Mouse (Mus musculus) ES-Bruce4 (cell line): ENCODE data around the gene Hoxc13. TPM values are rescaled to one million over a fixed set of nuclear protein-coding genes. Genes with fewer than 3 reads are reported as not detected.

ENCODE experiments used
- H3K27ac ChIP-seq: 2 replicates; pipeline ENCODE4 v1.5.1; 2012; ENCODE audit warnings: low read length, inconsistent platforms; ENCODE audit not compliant: insufficient read depth
- H3K27me3 ChIP-seq: 2 replicates; pipeline ENCODE4 v1.6.1; 2012; ENCODE audit warnings: mild to moderate bottlenecking, low read length, inconsistent platforms; ENCODE audit not compliant: control insufficient read depth, poor library complexity, insufficient read depth, severe bottlenecking
- H3K36me3 ChIP-seq: 2 replicates; pipeline ENCODE4 v1.6.1; 2012; ENCODE audit warnings: inconsistent platforms, mild to moderate bottlenecking, low read length, moderate library complexity; ENCODE audit not compliant: control insufficient read depth, poor library complexity, insufficient read depth, severe bottlenecking
- H3K4me1 ChIP-seq: one replicate; pipeline ENCODE4 v1.8.1; 2011; ENCODE audit warnings: low read length; ENCODE audit not compliant: control insufficient read depth, insufficient read depth
- H3K4me3 ChIP-seq: 2 replicates; pipeline ENCODE4 v1.5.1; 2011; ENCODE audit warnings: low read depth, mild to moderate bottlenecking, low read length
- H3K9ac ChIP-seq: 2 replicates; pipeline ENCODE4 v1.6.1; 2012; ENCODE audit warnings: low read depth, mild to moderate bottlenecking, inconsistent platforms; ENCODE audit not compliant: poor library complexity, severe bottlenecking
- H3K9me3 ChIP-seq: replicated peaks from 2 replicates; pipeline ENCODE4 v1.6.1; 2012; ENCODE audit warnings: mild to moderate bottlenecking, low read length, inconsistent platforms; ENCODE audit not compliant: control insufficient read depth, poor library complexity, insufficient read depth, severe bottlenecking
- CTCF ChIP-seq: IDR thresholded peaks from one replicate; pipeline ENCODE4 v1.8.1; 2011; ENCODE audit warnings: low read depth, low read length
- EP300 ChIP-seq: IDR thresholded peaks from 2 replicates; pipeline ENCODE4 v1.6.1; 2011; ENCODE audit warnings: low read depth, low read length; ENCODE audit not compliant: insufficient read depth
- POLR2A ChIP-seq: IDR thresholded peaks from one replicate; pipeline ENCODE4 v1.8.1; 2011; ENCODE audit warnings: low read length; ENCODE audit not compliant: insufficient read depth
- polyA plus RNA-seq: library from polyadenylated mRNA; stranded (reverse); fragments of >200 nt; gene quantifications from 2 replicates; pipeline ENCODE4 v1.2.4, GENCODE M21; 2011; ENCODE audit warnings: low read depth; ENCODE audit not compliant: missing spikeins, insufficient read depth, insufficient read length

The Hoxc13 gene
- polyA plus RNA-seq, 1 experiment, result 3.8 TPM

GRCm38 (mm10) chr15:102969296-102969695 is 48.4 kb downstream of the Hoxc13 start:
- Histone ChIP-seq H3K27ac (no peak overlapping the region), H3K4me3 (no peak overlapping the region), H3K9ac (no peak overlapping the region), H3K27me3 (peaks cover 44% of the 10 kb centered on the region), H3K36me3 (no peaks in the 10 kb centered on the region), H3K4me1 (no peaks in the 10 kb centered on the region), H3K9me3 (no peaks in the 10 kb centered on the region)
- TF ChIP-seq EP300, result no peak
- no peak for TF ChIP-seq CTCF
- no peak for TF ChIP-seq POLR2A

GRCm38 (mm10) chr15:102970740-102971139 is 49.8 kb downstream of the Hoxc13 start:
- Histone ChIP-seq H3K27ac (no peak overlapping the region), H3K4me1 (no peaks in the 10 kb centered on the region), H3K36me3 (no peaks in the 10 kb centered on the region), H3K27me3 (peaks cover 43% of the 10 kb centered on the region), H3K9ac (no peak overlapping the region), H3K9me3 (no peaks in the 10 kb centered on the region), H3K4me3 (no peak overlapping the region)
- TF ChIP-seq EP300, result no peak

GRCm38 (mm10) chr15:102972254-102972653 is 51.4 kb downstream of the Hoxc13 start:
- TF ChIP-seq EP300 (no peak), POLR2A (no peak), CTCF (no peak)
- Histone ChIP-seq H3K4me3 (no peak overlapping the region), H3K4me1 (no peaks in the 10 kb centered on the region), H3K36me3 (no peaks in the 10 kb centered on the region), H3K27ac (no peak overlapping the region), H3K27me3 (peaks cover 48% of the 10 kb centered on the region), H3K9me3 (no peaks in the 10 kb centered on the region), H3K9ac (no peak overlapping the region)

DNA sequence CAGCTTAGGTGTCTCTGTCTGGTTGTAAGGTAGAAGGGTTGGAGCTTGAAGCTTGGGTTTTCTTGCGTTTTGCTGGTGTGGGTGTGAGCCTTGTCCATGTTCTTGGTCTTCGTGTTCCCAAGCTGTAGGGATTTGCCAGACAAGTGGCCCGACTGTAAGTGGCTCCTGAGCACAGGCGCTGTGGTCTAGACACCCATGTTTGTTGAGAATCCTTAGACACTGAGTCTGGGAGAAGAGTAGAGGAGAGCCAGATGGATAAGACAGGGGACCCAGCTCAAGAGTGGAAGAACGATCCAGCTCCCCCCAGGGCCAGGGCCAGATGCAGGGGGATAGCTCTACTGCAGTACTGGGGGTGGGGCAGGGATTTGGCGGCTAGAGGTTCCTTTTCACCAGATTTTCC is 51.9 kb downstream of the Hoxc13 start:
- Histone ChIP-seq H3K4me1 (no peaks in the 10 kb centered on the region), H3K9me3 (no peaks in the 10 kb centered on the region), H3K9ac (no peak overlapping the region), H3K27ac (no peak overlapping the region), H3K4me3 (no peak overlapping the region), H3K36me3 (no peaks in the 10 kb centered on the region), H3K27me3 (peaks cover 48% of the 10 kb centered on the region)
- no peak for TF ChIP-seq POLR2A
- no peak for TF ChIP-seq CTCF
- TF ChIP-seq EP300, result no peak

DNA sequence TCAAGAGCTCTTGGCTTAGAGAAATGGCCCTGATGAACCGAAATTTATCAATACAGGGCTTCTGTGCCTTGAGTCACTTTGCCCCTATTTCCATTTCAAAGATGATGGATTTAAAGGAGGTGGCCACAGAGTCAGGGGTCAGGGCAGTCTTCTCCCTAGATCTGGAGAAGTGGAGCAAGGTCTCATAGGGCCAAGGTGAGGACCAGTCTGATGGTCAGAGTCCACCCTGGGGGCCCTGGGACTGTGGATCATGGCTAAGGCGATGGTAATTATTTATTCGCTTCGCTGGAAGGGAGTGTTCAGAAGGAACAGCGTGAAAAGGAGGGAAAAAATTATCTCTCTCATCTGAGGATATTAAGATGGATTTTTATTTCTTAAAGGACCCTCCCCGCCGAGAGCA is 54.1 kb downstream of the Hoxc13 start:
- Histone ChIP-seq H3K4me3 (no peak overlapping the region), H3K27me3 (peaks cover 54% of the 10 kb centered on the region), H3K27ac (no peak overlapping the region), H3K9me3 (no peaks in the 10 kb centered on the region), H3K4me1 (no peaks in the 10 kb centered on the region), H3K9ac (no peak overlapping the region), H3K36me3 (no peaks in the 10 kb centered on the region)
- TF ChIP-seq EP300, result no peak
- no peak for TF ChIP-seq POLR2A
- TF ChIP-seq CTCF, result no peak

DNA sequence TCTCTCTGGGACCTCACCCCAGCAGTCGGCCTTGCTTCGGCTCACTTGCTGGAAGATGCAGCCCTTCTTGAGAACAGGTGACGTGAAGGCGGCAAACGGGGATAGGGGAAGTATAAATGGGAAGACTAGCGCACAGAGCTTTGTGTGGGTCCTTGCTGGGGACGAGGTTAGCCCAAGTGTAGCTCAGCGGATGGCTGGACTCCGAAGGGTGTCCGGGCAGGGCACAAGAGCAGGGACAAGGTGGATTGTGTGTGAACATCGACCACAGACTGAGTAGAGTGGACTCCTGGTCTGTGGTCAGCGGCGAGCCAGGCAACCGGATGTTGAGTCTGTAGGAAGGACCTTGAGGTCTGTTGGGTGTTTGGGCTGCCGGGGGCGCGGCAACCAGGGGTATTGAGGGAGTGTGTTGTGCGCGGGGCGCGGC is 54.8 kb downstream of the Hoxc13 start:
- H3K9ac ChIP-seq, result no peak overlapping the region
- H3K4me1 ChIP-seq, result no peaks in the 10 kb centered on the region
- H3K27me3 ChIP-seq, result peaks cover 53% of the 10 kb centered on the region
- H3K36me3 ChIP-seq, result no peaks in the 10 kb centered on the region
- peak overlapping the region; percentile 8 for H3K4me3 ChIP-seq
- H3K9me3 ChIP-seq, result no peaks in the 10 kb centered on the region
- H3K27ac ChIP-seq, result no peak overlapping the region
- no peak for TF ChIP-seq CTCF
- no peak for TF ChIP-seq EP300
- TF ChIP-seq POLR2A, result no peak
